Mouse (Mus musculus) kidney, postnatal 14 days (tissue): ENCODE measurements at regions not wholly inside any gene's neighbourhood (a gene's known extent, or its start where the extent isn't known, plus 50 kb on each side); places are given as distances from the start of the nearest gene placed in this dataset.

Experiments
- DNase-seq: peaks from one replicate; pipeline ENCODE4 v3.0.0; 2022; ENCODE audit warnings: mixed read lengths

DNA sequence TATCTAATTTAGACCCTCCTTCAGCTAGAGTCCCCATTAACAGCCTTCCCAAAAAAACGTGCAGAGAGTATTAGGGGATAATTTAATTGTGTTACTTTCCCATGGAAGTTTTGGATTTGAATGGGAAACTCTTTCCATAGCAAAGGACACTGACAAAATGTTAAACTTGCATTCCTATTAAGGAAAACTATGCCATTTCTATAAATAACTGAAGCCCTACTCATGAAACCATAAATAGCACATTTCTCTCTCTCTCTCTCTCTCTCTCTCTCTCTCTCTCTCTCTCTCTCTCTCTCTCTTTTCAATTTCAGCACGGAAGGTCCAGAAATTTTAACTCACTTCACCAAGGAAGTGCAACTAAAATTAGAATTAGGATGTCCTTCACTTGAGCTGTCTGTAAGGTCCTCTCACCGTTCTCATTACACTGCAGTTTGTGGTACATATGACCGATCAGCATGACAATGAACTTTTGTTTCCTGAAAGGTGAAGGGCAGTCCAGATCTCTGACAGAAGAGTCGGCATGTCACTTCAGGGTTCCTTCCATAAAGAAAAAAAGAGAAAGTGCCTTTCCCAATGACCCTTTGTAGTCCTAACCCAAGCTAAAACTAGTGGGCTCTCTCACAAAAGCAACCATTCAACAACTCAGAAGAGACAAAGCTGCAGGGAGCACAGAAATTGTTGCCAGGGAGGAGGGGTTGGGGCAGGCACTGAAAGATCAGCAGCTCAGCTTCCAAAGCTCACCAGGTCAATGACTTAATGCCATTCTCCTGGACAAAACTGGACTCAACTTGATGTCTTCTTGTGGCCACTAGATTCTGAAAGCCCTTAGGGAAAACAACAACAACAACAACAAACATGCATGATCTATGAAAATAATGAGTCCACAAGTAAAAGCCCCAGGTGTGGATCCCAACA lies 696.9 kb downstream of the Diaph3 start:
- no peak for DNase-seq

DNA sequence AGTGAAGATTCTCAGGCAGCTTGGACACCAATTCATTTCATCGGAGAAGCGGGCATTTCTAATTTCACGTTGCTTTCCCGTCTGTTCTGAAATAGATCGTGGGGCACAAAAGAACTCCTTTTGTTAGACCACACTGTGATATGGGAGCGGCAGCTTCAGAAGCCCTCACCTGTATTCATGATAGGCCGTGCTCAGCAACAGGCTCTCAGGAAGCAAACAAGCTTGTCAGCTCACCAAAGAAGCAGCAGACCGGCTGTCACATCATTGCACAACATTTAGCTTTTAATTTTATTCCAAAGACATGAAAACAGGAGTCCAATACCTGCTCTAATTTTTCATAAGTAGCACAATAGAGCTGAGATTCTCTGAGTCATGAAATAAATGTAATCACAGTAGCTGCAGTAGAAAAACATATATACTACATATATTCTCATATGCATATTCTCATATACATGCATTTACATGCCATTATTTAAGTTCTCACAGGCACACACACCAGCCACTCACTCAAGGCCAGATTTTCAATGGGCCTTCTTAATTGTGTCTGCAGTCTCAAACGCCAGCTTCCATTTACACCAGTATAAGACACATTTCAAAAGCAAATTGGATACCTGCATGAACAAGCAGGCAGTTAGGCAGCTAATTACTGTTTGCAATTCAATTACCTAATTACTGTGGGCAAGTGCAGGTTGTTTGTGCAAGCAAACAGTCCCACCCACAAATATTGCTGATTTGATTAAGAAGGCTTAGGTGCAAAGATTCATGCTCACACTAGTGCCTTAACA lies 698.9 kb downstream of the Diaph3 start:
- no peak for DNase-seq

DNA sequence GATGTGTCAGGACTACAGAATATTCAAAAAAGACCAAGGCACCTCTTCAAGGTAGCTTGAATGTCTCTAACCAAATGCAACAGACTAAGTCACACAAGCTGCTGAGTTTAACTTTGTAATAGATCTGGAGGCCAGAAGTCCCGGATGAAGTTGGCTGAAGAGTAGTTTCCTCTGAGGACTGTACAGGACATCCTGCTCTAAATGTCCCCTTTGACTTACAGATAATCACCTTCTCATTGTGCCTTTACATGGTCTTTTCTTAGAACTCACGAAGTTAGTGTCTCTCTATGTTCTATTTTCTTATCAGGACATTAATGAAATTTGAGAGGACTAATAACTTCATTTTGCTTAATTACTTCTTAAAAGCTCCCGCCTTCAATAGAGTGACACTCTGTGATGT lies 703.7 kb downstream of the Diaph3 start:
- no peak for DNase-seq

DNA sequence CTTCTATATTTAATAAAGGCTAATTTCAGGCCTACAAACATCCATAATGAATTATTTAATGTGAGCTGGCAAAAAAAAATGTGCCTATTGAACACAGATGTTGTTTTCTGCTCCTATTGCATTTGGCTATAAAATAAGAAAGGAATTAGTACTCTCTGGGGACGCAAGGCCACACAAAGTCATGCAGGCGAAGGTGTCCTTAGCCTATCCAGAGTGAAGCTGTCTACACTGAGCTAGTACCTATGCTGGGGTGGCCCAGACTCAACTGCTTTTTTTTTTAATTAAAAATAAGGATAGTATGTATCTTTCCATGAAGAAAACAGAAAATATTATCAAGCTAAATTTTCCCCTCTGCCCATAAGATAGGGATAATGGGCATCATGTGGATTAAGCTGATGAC lies 705.7 kb downstream of the Diaph3 start:
- no peak for DNase-seq

DNA sequence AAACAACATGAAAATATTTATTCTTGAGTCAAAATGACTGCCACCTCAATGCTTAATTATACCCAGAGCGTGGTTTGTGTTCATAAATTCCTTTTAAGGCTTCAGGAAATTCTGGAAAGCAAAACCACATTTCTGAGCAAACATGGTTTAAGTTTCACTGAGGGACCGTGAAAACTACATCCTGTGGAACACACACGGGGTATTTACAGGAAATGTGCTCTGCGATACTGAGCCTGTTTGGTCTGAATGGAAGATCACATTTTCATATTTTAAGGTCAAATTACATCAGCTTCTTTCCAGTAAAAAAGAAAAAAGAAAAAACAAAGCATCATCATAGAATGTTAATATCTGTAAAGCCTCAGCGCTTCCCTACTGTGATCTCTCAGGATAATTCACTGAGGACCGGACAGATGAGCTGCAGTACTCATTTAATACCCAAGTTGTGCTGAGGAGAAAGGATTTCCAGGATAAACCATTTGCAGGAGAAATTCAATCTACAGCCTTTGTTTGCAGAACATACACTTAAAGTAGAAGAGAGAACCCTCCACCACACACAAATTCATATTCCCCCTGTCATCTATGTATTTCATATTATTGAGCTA lies 709.7 kb downstream of the Diaph3 start:
- no peak for DNase-seq

DNA sequence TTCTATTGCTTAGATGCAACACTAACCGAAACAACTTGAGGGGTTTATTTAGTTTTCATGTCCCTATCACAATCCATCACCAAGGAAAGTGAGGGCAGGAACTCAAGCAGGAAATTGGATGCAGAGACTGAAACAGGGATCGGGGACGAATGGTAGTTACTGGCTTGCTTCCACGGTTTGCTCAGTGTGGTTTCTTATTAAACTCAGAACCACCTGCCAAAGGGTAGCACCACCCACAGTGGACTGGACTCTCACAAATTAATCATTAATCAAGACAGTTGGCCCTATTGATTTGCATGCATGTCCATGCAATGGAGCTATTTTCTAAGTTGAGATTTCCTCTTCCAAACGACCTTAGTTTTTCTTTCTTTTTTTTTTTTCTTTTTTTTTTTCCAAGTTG lies 719.2 kb downstream of the Diaph3 start:
- DNase-seq, result peak; percentile 67

DNA sequence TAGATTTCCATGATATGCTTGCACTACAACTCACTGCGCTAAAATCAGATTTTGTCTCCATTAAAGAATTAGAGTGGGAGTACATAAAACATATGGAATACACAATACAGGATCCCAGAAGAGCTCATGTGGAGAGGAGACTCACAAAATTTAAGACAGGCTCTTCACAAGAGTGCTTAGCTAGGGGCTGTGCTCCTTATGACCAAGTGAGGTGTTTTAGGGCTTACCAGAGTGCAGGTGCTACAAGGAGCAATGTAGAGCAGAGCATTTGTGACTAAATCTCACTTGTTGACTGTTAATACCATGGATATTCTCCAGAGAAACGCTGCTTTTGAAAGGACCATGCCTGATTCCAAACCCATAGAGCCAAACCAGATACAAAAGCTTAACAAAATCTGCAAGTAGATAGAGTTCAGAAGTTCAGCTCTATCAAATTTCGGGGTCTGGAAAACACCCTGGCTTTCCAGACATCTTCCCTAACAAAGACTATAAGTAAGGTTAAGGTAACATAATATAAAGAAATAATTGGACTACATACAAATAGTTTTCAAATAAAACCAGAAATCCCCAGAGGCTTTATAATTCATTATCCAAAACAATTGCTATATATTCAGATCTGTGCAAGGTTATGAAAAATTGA lies 721.0 kb downstream of the Diaph3 start:
- DNase-seq, result no peak

DNA sequence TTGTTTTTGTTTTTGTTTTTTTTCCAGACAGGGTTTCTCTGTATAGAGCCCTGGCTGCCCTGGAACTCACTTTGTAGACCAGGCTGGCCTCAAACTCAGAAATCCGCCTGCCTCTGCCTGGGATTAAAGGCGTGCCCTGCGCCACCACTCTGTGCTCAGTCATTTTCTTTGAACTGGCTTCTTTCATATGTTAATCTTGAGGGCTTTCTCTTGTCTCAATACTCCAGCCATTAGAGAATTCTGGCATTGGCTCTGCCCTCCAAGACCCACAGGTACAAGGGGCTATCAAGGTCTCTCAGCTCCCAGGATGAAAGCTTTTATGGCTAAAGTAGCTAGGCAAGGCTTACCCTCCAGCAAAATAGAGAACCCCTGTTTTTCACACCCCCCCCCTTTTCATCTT lies 744.2 kb downstream of the Diaph3 start:
- DNase-seq, result no peak

DNA sequence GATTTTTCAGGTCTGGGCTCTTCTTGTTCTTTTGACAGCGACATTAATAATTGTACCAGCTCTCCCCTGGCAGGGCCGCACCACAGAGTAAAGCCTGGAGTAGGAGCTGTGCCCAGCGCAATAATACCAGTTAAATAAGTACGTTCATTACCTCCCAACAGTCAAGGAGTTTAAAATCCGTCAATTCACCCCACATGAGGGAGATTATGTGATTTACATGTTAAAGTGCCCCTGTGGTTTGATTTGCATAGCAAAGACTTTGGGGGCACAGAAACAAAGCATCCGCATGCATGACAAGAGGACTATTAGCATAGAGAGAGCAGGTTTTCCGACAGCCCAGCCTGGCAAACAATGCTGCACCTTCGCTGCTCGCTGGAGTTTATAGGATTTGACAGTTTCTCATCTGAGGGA lies 745.1 kb downstream of the Diaph3 start:
- no peak for DNase-seq

DNA sequence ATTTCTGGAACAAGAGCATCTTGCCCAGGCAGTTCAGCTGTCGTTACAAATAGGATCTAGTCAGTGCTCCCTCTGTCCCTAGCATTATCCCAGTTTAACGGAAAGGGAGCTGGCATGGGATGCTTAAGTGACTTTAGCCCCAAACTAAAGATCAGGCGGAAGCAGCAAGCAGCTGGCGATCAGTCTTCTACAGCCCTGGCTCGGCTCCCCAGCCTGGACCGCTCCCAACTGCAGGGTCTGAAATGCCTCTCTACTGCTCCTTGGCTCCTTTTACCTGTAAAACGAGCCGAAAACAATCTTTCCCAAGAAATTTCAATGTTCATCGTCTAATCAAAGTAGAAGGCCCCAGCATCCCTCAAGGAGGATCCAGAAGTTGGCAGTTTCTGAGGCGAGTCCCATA lies 745.5 kb downstream of the Diaph3 start:
- DNase-seq, result no peak

DNA sequence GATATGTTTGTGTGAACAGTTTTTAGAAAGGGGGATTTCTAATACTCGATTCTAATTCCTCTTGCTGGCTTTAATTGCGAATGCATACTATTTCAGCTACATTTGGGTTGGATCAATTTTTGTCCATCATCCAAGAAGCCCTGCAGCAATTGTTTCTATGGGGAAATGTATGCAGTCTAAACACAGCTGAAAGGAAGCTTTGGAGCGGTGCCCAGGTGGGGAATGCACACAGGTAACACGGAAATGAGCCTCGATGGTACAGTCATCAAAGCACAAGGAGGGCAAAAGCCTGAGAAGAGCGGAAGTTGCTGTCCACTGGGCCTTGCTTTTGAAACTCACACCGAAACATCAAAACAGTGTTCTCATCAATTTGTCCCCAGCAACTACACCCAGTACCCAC lies 746.0 kb downstream of the Diaph3 start:
- DNase-seq, result no peak

DNA sequence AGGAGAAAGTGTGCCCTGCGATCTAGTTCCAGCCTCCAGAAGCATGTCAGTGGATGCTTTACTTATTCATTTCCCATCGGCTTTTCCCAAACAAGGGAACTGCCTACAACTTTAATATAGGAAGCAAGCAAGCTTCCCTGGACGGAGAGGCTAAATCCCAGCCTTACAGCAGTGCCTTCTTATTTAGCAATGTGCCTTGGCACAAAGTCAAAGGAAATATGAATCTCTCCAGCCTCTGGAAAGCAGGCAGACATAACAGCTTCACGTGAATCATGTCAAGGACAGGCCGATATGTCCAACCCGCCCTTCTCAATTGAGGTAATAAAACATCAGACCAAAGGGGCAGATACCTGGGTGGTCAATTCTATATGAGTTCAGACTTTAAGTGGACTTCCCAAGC lies 755.9 kb downstream of the Diaph3 start:
- DNase-seq, result peak; percentile 5

DNA sequence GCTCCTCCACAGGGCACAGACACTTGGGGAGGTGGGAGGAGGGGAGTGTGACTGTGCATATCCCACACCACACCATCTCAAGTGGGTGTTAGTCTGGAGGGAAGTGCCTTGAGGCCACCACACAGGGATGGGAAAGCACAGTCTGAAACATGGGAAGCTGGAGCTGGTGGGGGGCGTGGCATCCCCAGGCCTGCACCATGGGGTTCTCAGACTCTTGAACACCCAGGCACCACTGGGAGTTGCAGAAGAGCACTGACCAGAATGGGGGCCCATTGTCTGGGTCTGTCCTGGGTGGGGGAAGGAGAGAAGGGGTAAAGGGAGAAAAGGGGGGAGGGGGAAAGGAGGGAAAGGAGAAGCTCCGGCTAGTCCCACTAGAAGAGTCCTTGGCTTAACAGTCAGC lies 776.0 kb downstream of the Diaph3 start:
- DNase-seq, result no peak

DNA sequence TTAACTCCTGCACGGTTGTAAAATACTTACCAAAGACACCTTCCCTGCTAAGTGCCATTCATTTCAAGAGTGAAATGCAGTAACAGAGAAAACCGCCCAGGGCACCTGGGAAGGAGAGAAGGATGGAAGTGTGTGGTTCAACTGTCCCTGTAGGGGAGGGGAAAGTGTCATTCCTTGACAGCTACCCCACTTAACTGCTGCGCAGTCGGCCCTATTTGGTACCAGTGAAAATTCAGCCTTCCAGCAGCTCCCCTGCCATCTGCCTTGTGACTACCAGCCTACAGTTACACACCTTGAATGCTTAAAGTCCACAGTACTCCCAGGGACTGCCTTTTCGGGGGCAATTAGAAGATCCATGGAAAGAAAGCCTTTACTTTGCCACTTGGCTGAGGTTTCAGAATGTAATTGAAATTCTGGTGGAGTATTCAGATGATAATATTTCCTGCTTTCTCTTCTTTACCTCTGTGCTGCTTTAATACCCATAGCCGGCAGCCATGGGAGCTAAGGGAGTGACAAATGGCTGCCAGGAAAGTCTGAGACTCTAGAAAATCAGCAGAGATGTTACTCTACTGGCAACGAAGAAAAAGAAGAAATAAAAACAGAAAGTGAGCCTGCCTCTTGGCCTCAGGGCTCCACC lies 780.5 kb downstream of the Diaph3 start:
- no peak for DNase-seq

DNA sequence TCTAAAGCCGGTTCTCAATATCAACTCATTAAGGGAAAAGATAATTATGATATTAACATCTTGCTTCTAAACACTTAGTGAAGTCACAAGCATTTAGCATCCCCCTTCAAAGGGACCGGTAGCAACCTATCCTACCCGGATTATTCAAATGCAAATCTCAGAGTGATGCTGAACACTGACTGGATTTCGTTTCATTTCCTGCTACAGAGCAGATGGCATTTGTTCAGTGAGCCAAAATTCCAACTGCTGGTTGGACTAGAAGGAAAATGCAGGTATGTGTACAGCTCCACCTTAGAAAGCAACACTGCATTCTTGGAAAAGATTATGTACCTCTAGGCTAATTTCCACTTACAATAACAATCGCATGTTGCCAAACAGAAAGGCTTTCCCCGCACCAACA lies 782.5 kb downstream of the Diaph3 start:
- DNase-seq, result no peak

DNA sequence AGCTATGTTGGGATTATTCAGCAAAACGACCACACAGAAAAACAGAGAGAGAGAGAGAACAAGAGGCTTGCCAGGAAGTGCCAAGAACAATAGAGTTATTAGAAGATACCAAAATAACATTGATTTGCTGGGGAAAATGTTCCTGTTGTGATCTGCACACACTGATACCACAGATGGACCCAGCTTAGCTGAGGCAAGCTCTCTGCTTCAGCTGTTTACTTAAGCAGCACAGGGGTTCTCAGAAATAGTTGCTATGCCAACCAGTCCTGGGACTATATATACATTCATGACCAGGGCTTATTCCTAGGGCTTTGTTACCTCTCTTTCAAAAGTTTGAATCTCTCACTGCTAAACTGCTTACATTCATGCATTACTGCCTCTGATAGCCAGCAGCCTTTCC lies 790.5 kb downstream of the Diaph3 start:
- no peak for DNase-seq

DNA sequence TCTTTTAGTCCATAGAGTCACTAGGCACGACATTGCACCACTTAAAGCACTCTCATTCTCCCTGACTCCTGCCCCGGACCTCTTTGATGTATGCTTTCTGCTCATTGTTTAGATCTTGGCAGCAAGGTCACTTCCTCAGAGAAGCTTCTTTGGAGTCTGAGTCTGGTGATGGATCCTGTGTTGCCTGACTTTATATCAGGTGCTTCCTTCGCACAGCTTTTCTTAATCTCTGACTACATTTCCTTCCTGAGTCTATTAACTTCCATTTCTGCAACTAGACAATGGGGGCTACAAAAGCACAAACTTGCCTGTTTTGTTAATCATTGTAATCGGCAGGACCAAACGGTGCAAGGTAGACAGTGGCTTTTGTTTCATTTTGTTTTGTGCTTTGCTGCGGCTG lies 802.0 kb downstream of the Diaph3 start:
- DNase-seq, result peak; percentile 34

DNA sequence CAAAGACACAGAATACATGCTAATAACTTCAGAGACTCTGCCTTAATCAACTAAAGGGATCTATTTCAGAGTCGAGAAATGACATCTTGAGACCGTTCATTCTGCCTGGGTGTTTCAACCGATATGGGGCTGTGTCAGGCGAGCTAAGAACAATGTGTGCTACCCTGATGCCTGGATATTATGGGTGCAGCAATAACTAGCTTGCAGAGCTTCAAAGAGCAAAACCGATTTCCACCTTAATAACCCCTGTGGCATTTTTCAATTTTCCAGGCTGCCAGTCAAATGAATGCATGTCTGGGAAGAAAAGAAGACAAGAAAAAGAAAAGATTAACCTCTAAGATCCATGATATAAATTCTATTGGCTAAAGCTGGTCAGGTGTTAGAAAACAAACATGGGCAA lies 804.0 kb downstream of the Diaph3 start:
- DNase-seq, result no peak

DNA sequence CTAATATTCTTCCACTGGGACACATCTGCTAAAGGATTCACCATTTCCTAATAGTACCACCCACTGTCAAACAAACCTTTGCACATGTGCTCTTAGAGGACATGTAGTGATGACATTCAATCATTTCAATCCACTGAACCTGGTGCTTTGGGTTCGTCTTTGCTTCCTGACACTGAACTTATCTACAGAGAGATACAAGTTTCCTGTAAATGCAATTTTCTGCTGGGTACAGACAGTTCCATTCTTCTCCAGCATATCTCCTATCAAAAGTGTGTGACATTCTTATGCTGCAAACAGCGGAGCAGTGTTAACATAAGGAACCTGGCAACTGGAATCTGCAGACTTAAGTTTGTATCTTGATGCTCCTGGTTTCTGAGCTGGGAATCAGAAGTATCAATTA lies 805.8 kb downstream of the Diaph3 start:
- DNase-seq, result no peak

DNA sequence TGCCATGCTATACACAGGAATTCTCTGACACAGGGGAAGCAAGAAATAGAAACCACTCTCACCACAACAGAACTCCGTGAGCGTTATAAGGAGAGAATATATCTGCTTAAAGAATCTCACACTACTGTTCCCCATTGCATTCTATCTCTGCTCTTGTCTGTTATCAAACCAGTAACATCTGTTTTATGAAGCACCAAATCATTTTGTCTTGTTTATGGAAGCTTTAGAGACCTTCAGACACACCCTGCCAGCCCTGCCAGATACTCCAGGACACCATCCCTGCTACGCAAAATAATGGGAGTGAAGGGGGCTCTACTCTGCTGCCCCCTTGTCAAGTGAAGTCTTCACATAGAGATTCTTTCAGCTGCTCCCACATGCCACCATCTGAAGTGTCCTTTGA lies 811.9 kb downstream of the Diaph3 start:
- no peak for DNase-seq

DNA sequence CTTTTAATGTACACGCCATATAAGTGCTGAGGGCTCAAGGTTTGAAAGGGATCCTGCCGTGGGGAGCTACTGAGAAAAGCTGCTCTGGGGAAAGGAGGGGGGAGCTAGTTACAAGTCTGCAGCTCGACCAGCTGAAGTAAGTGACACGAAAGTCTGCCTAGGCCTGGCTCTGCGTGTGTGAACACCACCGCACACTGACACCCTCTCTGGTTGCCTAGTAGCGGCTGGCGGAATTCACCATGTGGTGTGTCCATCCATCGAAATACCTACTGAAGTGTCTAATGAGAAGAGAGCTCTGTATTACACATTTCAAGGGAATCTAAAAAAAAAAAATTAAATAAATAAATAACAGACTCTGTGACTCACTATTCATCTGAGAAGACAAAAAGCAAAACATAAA lies 813.4 kb downstream of the Diaph3 start:
- DNase-seq, result no peak

DNA sequence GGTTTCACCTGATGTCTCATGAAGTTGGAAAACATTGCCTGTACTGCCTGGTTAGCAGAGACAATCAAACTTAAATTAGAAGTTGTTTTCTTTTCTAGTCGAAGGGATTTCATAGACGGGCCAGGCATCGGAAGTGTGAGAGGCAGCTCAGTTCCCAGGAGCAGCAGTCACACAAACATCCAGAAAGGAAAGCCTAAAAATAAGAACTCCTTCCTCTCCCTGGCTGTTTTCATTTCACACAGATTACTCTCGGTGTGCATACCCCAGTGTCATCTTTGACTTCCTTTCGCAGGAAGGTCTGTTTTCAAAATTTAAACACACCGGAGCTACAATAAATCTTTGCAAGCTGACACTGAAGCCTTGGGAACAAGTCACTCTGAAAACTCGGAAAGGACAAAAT lies 818.7 kb downstream of the Diaph3 start:
- peak; percentile 49 for DNase-seq

DNA sequence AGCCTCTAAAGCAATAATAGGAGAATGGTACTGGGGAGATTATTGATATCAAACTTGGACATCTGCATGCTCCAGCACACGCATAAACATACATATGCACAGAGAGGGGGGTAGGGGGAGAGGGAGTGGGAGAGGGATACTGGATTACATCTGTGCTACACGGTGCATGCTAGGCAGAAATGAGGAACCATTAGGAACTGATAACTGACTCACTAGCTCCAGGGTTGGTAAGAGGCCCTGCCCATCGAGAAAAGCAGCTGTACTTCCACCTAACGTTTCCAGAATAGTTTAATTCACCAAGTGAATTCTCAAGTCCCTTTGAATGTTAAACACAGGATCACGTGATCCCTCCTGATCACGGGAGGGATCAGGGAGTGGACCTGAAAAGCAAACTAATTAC lies 825.1 kb downstream of the Diaph3 start:
- DNase-seq, result no peak
